Mouse (Mus musculus) stomach, embryonic 15.5 days (tissue): Measurements from ENCODE around the gene Pcx. TPM values are rescaled to one million over a fixed set of nuclear protein-coding genes. Genes with fewer than 3 reads are reported as not detected.

Experiments
- ATAC-seq: fragments of 200-750 bp; cut with Nextera tagmentation; 2 replicates; pipeline ENCODE4 v1.8.0; 2017; ENCODE audit warnings: low read depth, moderate number of reproducible peaks, moderate TSS enrichment; ENCODE audit not compliant: insufficient read depth, low FRiP score
- H3K27ac ChIP-seq: fragments of 300-500 bp; sonication (generic); 2 replicates; pipeline ENCODE4 v1.5.1; 2015; ENCODE audit warnings: mild to moderate bottlenecking, inconsistent platforms
- H3K27me3 ChIP-seq: fragments of 300-500 bp; sonication (generic); replicated peaks from 2 replicates; pipeline ENCODE4 v1.6.1; 2015; ENCODE audit warnings: inconsistent platforms
- H3K36me3 ChIP-seq: fragments of 300-500 bp; sonication (generic); 2 replicates; pipeline ENCODE4 v1.6.1; 2015; ENCODE audit warnings: inconsistent platforms
- H3K4me1 ChIP-seq: fragments of 300-500 bp; sonication (generic); 2 replicates; pipeline ENCODE4 v1.6.1; 2015; ENCODE audit warnings: inconsistent platforms
- H3K4me2 ChIP-seq: fragments of 300-500 bp; sonication (generic); 2 replicates; pipeline ENCODE4 v1.6.1; 2015; ENCODE audit warnings: mild to moderate bottlenecking, inconsistent platforms
- H3K4me3 ChIP-seq: fragments of 300-500 bp; sonication (generic); replicated peaks from 2 replicates; pipeline ENCODE4 v1.5.1; 2015; ENCODE audit warnings: inconsistent platforms
- H3K9ac ChIP-seq: fragments of 300-500 bp; sonication (generic); 2 replicates; pipeline ENCODE4 v1.6.1; 2015; ENCODE audit warnings: inconsistent platforms
- H3K9me3 ChIP-seq: fragments of 300-500 bp; sonication (generic); 2 replicates; pipeline ENCODE4 v1.6.1; 2016; ENCODE audit warnings: inconsistent platforms
- WGBS: fragments of 180-500 bp; shearing (Covaris S2); methylation state at CpG from one replicate; pipeline ENCODE4 v1.1.7; 2015; 5-methylcytosine and 5-hydroxymethylcytosine counted together
- polyA plus RNA-seq: library from polyadenylated mRNA; unstranded; fragments of >200 nt; fragmentation: Nextera tagmentation; extraction: Ambion mirVana; gene quantifications from 2 replicates; pipeline ENCODE4 v1.2.1, GENCODE M21; 2015

The Pcx gene
- polyA plus RNA-seq, 1 experiment from 2014 or later: 19.1 TPM

- 70% methylated on average over 8 of the region's 8 CpGs for WGBS
- Histone ChIP-seq H3K36me3 (no peaks in the 10 kb centered on the region), H3K4me2 (no peak overlapping the region), H3K27me3 (no peaks in the 10 kb centered on the region), H3K4me3 (no peak overlapping the region), H3K9me3 (no peaks in the 10 kb centered on the region), H3K27ac (no peak overlapping the region), H3K4me1 (peaks cover 8% of the 10 kb centered on the region; the same call in 1 of the 2 replicates), H3K9ac (no peak overlapping the region)
- peak; percentile 87 for ATAC-seq
Measured at GRCm38 (mm10) chr19:4557796-4558569, 47.7 kb downstream of the Pcx start.

DNA sequence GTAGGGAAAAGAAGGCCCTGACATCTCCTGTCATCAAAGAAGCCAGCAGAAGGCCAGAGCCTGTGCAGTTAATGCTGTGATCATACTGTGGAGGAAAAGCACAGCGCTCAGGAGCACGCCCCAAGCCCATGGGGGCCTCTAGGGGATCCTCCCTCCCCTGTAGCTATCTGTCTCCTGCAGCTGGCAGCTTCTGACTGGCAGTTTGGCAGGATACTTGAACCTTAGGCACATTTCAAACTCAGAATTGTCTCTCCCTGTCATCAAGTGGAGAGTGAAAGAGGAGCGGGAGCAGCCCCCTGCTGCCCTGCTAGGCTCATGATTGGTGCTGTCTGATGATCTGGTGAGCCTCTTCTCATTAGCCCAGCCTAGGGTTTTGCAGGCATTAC lies 48.3 kb downstream of the Pcx start:
- 75% methylated on average over 3 of the region's 3 CpGs for WGBS
- peaks cover 8% of the 10 kb centered on the region; the same call in 1 of the 2 replicates for H3K4me1 ChIP-seq
- H3K27ac ChIP-seq: peak overlapping the region; percentile 59
- H3K36me3 ChIP-seq: no peaks in the 10 kb centered on the region
- H3K27me3 ChIP-seq: no peaks in the 10 kb centered on the region
- H3K4me2 ChIP-seq: no peak overlapping the region
- H3K9me3 ChIP-seq: no peaks in the 10 kb centered on the region
- H3K4me3 ChIP-seq: no peak overlapping the region
- H3K9ac ChIP-seq: no peak overlapping the region
- peak; percentile 94 for ATAC-seq

DNA sequence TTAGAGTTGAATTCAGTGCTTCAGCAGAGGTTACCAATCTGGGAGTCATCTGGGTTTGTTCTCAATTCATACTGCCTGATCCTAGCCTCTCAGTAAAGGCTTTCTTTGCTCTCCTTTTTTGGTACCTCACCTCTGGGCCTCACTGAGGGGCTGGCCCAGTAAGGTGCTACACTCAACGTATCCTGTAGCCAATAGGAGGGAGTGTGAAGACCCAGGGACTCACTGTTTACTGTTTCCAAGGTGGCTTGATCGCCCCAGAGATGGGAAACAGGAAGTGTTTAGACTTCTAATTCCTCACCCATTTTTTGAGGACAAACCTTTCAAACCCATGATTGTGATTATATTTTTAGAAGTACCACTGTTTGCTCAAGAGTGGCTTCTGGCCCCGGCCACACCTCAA lies 48.7 kb downstream of the Pcx start:
- H3K36me3 ChIP-seq: no peaks in the 10 kb centered on the region
- H3K9me3 ChIP-seq: no peaks in the 10 kb centered on the region
- H3K4me3 ChIP-seq: no peak overlapping the region
- no peak overlapping the region for H3K4me2 ChIP-seq
- WGBS: 46% methylated on average over 3 of the region's 3 CpGs
- peaks cover 8% of the 10 kb centered on the region; the same call in 1 of the 2 replicates for H3K4me1 ChIP-seq
- ATAC-seq: peak; percentile 71; the same call in 1 of the 2 replicates
- H3K27ac ChIP-seq: peak overlapping the region; percentile 59
- H3K27me3 ChIP-seq: no peaks in the 10 kb centered on the region
- H3K9ac ChIP-seq: no peak overlapping the region

DNA sequence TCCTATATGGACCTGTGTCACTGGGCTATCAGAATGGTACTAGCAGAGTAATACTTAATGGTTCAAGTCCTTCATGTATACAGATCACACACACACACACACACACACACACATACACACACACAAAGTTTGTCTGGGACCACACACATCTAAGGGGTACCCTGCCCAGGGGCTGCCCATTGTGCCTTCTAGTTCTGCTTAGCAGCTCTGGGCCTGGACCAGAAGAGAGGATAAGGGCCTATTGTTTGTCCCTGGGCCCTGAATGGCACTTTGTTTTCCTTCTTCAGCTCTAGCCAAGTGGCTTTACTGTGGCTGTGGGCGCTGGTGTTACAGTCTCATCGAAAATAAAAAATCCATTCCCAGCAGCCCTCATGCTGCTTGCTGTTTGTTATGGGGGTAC lies 49.3 kb downstream of the Pcx start:
- Histone ChIP-seq H3K9me3 (no peaks in the 10 kb centered on the region), H3K4me3 (no peak overlapping the region), H3K4me2 (no peak overlapping the region), H3K27me3 (no peaks in the 10 kb centered on the region), H3K36me3 (no peaks in the 10 kb centered on the region), H3K27ac (peak overlapping the region; percentile 44; the same call in 1 of the 2 replicates), H3K9ac (no peak overlapping the region), H3K4me1 (peaks cover 8% of the 10 kb centered on the region; the same call in 1 of the 2 replicates)
- no peak for ATAC-seq
- WGBS: 63% methylated on average over 2 of the region's 2 CpGs

DNA sequence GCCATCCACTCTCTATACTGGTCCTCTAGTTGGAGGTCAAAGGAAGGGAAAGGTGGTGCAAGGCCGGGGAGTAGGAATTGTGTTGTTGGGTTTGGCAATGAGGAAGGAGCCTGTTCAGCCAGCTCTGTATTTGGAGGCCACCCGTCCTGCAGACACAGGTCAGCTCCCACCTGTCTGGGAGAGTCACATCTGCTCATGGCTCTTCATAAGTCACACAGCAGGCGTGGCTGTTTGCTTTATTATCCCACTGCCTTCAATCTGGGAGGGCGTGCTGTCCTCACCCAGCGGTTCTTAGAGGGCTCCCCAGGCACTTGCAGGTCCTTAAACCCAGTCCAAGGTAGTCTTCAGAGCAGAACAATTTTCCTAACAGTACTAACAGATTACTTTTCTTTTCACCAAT lies 49.9 kb downstream of the Pcx start:
- Histone ChIP-seq H3K36me3 (no peaks in the 10 kb centered on the region), H3K4me2 (no peak overlapping the region), H3K9ac (no peak overlapping the region), H3K27ac (peak overlapping the region; percentile 44; the same call in 1 of the 2 replicates), H3K27me3 (no peaks in the 10 kb centered on the region), H3K4me3 (no peak overlapping the region), H3K9me3 (no peaks in the 10 kb centered on the region), H3K4me1 (peaks cover 8% of the 10 kb centered on the region; the same call in 1 of the 2 replicates)
- no peak for ATAC-seq
- 61% methylated on average over 5 of the region's 5 CpGs for whole genome bisulfite sequencing

GRCm38 (mm10) chr19:4565678-4566077 lies 55.4 kb downstream of the Pcx start:
- Histone ChIP-seq H3K4me1 (no peaks in the 10 kb centered on the region), H3K9me3 (no peaks in the 10 kb centered on the region), H3K27me3 (no peaks in the 10 kb centered on the region), H3K36me3 (no peaks in the 10 kb centered on the region), H3K27ac (no peak overlapping the region), H3K4me3 (no peak overlapping the region), H3K4me2 (no peak overlapping the region), H3K9ac (no peak overlapping the region)
- no peak for ATAC-seq
- WGBS: 87% methylated on average over 5 of the region's 5 CpGs

- Histone ChIP-seq H3K27ac (no peak overlapping the region), H3K4me2 (no peak overlapping the region), H3K36me3 (no peaks in the 10 kb centered on the region), H3K9me3 (no peaks in the 10 kb centered on the region), H3K4me1 (no peaks in the 10 kb centered on the region), H3K4me3 (no peak overlapping the region), H3K27me3 (no peaks in the 10 kb centered on the region), H3K9ac (no peak overlapping the region)
- 72% methylated on average over 2 of the region's 2 CpGs for WGBS
- peak; percentile 63; the same call in 1 of the 2 replicates for ATAC-seq
Measured at GRCm38 (mm10) chr19:4566880-4567279, 56.6 kb downstream of the Pcx start.

GRCm38 (mm10) chr19:4567665-4568064 lies 57.4 kb downstream of the Pcx start:
- no peaks in the 10 kb centered on the region for H3K27me3 ChIP-seq
- no peak overlapping the region for H3K4me3 ChIP-seq
- H3K27ac ChIP-seq: no peak overlapping the region
- no peak overlapping the region for H3K4me2 ChIP-seq
- H3K36me3 ChIP-seq: no peaks in the 10 kb centered on the region
- no peak for ATAC-seq
- no peaks in the 10 kb centered on the region for H3K4me1 ChIP-seq
- H3K9ac ChIP-seq: no peak overlapping the region
- H3K9me3 ChIP-seq: no peaks in the 10 kb centered on the region
- 55% methylated on average over 2 of the region's 2 CpGs for WGBS

- H3K27ac ChIP-seq: peak overlapping the region; percentile 8; the same call in 1 of the 2 replicates
Measured at GRCm38 (mm10) chr19:4568832-4569231, 58.6 kb downstream of the Pcx start.

GRCm38 (mm10) chr19:4569356-4570236 lies 59.3 kb downstream of the Pcx start:
- Histone ChIP-seq H3K4me3 (no peak overlapping the region), H3K9ac (no peak overlapping the region), H3K4me2 (no peak overlapping the region), H3K9me3 (no peaks in the 10 kb centered on the region), H3K4me1 (no peaks in the 10 kb centered on the region), H3K27me3 (no peaks in the 10 kb centered on the region), H3K36me3 (no peaks in the 10 kb centered on the region), H3K27ac (peak overlapping the region; percentile 8; the same call in 1 of the 2 replicates)
- 70% methylated on average over 17 of the region's 17 CpGs for WGBS
- no peak for ATAC-seq

More at GRCm38 (mm10) chr19:4568832-4569231, 58.6 kb downstream of the Pcx start:
- ATAC-seq: peak; percentile 93
- Histone ChIP-seq H3K36me3 (no peaks in the 10 kb centered on the region), H3K4me2 (no peak overlapping the region), H3K4me1 (no peaks in the 10 kb centered on the region), H3K4me3 (no peak overlapping the region), H3K9me3 (no peaks in the 10 kb centered on the region), H3K9ac (no peak overlapping the region), H3K27me3 (no peaks in the 10 kb centered on the region)
- WGBS: 48% methylated on average over 4 of the region's 4 CpGs

DNA sequence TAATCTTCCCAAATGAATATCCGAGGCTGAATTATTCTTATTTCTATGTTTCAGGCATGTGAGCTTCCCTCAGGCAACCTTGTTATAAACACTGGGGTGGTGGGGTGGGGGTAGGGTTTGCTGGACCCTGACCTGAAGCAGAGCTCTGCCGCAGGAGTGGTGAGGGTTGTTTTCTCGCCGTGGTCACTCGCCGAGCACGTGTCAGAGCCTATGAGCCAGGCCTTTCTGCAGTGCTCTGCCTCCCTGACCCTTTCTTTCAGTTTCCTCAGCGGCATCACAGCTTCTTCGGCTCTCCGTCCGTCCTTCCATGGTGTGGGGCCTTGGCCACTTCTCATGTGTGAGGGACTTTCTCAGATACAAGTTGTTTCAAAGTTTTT lies 60.0 kb downstream of the Pcx start:
- H3K4me2 ChIP-seq: no peak overlapping the region
- no peak for ATAC-seq
- H3K36me3 ChIP-seq: no peaks in the 10 kb centered on the region
- no peak overlapping the region for H3K27ac ChIP-seq
- H3K4me3 ChIP-seq: no peak overlapping the region
- no peak overlapping the region for H3K9ac ChIP-seq
- 73% methylated on average over 11 of the region's 11 CpGs for WGBS
- H3K4me1 ChIP-seq: no peaks in the 10 kb centered on the region
- no peaks in the 10 kb centered on the region for H3K27me3 ChIP-seq
- H3K9me3 ChIP-seq: no peaks in the 10 kb centered on the region

DNA sequence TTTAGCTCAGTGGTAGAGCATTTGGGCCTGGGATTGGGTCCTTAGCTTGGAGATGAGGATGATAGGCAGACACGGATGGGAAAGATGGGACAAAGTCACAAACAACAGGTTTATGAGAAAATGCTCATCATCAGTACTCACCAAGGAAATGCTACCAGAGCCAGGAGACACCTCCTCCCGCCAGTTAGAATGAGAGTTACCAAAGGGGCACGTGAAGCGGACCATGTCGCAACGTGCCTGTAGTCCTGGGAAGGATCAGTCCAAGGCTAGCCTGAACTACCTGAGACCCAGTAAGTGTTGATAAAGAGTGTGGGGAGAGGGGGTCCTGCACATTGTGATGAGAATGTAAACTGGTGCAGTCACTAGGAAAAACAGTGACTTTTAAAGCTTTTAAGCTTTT lies 60.5 kb downstream of the Pcx start:
- Histone ChIP-seq H3K4me1 (no peaks in the 10 kb centered on the region), H3K9ac (no peak overlapping the region), H3K9me3 (no peaks in the 10 kb centered on the region), H3K27me3 (no peaks in the 10 kb centered on the region), H3K4me2 (no peak overlapping the region), H3K36me3 (no peaks in the 10 kb centered on the region), H3K4me3 (no peak overlapping the region), H3K27ac (no peak overlapping the region)
- no peak for ATAC-seq
- 88% methylated on average over 6 of the region's 6 CpGs for WGBS
